Mouse (Mus musculus): ENCODE results near the gene Ssr4.

GRCm38 (mm10) chrX:73787225-73787558 lies 364 bp downstream of the Ssr4 start:
- TF ChIP-seq POLR2A (IDR thresholded peaks at IDR 0.05; ENCODE audit: insufficient read depth, low read length) (no peak), CTCF (IDR thresholded peaks at IDR 0.05; ENCODE audit: low read depth, low read length) (no peak)

All from ES-Bruce4 (cell line).